Mouse (Mus musculus) frontal cortex, postnatal 25 days (tissue): Measurements from ENCODE around the gene Gm42674.

ENCODE experiments used
- DNase-seq, 2 experiments: peaks; one replicate each; pipeline ENCODE4 v3.0.0; 2022; ENCODE audit warnings: low spot score in 2 of 2

Gm42674 gene

DNA sequence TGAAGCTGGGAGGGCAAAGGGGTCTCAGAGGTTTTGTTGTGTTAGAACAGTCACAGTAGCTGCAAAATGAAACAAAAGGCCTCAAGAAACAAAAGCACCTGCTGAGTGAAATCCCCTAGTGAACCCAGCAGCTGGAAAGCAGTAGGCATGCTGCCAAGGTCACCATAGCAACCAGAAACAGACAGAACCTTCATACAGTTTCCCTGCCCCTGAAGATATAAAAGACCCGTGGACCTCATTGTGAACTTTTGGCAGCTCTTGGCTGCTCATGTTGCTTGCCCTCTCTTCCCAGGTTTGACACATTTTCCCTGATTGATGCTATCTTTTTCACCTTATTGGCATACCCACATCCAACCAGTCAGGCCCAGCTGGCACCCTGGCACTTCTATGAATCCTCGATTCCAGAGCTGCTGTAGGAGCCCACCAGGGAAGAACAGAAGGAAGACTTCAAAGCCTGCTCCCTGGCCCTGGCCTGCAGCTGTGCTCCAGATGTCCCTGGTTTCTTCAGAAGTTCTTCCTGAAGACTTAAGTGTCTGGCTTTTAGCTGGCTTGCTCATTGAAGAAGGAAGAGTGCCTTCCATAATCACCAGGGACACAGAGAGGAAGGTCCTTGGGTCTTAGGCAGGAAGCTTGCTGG is 21.8 kb downstream of the Gm42674 start:
- no peak for DNase-seq

DNA sequence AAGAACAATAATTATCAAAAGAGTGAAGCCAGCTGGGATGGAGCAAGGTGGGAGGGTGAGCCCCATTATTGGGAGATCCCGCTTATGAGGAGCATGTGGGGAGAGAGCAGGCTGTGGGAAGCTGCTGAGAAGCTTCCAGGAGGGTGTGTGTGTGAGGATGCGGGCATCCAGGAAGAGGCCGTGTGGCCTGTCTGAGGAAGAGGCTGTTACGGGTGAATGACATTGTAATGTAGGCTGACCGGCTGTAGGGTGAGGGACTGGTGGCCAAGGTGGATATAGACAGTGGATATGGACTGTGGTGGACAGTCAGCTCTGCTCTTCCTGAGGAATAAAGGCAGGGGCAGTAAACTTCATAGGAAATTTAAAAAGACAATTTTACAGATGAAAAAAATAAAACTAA is 23.8 kb downstream of the Gm42674 start:
- no peak for DNase-seq

DNA sequence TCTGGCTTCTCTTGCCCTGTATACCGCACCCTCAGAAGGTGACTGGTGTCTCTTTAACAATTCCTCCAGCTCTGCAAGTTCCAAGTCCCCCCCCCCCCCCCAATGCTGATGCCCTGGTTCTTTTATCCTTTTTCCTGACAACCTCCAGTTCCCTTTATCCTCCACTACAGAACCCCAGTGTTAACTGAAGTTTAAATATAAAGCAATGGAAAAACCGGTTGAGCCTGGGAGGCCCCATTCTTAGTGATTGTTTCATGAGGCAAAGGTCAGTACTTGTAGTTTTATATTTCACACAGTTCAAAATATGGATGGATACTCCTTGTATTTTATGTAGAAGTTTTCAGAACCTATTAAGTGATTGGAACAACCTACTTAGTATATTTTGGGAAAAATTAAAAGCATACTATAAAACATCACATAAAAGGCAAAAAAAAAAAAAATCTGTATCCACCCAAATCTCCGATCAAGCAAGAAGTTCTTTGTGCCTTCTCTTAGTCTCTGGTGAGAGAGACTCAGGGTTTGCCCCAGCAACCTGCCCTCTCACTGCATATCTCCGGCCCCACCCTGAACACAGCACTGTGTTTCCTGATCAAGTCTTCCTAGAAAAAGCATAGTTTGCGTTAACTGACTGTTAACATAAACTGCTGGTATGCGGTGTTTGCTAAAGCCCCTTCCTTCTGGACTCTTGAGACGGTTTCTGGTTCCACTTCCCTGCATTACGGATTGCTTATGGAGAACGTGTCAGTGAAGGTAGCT is 24.7 kb downstream of the Gm42674 start:
- DNase-seq: no peak

DNA sequence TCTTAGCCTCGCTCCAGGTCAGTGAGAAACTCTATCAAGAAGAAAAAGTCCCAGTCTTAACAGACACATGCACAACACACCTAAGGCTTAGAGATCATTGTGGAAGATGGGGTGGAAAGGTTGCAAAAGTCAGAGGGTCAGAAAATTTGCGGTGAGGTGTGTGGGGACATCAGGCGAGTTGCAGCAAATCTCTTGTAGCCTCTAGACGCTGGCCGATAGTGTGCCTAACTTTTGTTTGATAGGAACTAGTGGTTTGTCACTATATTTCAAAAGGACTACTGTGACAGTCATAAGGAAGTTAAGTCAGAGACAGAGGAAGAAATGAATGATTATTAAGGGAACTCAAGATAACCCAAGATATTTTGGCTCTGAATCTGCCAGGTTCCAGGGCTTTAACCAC is 25.7 kb downstream of the Gm42674 start:
- DNase-seq: no peak

DNA sequence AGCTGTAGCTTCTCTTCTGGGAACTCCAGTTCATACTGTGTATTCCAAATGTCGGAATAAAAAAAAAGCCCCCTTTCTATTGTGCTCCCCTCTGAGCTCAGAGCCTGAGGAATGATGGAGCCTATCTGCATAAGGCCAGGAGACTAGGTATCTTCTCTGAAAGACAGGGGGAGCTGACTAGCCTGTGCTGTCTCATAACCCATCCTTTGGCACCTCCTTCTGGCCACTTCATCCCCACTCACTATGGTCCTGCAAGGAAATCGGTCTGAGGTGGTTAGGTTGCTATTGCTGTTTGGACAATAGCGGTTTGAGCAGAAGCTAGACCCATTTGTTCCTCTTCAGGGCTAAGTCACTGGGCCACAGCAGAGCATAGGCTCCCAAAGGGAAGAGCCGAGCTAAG is 26.1 kb downstream of the Gm42674 start:
- DNase-seq: no peak

DNA sequence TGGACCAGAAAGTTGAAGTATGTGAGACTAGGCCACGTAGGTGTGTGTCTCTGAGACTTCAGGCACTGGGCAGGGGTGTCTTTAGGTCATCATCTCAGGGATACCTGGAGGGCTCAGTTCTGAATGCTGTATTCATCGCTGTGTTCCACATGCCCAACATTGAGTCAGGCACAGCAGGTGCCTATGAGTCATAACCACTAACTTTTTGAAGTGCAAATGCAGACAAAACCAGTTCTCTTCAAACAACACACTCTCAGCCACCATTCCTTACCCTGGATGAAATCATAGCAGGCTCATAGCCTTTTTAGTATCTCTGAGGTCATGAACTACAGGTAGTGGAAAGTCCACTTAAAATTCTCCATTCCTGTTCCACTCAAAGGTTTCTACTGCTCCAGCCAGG is 27.6 kb downstream of the Gm42674 start:
- DNase-seq: no peak

DNA sequence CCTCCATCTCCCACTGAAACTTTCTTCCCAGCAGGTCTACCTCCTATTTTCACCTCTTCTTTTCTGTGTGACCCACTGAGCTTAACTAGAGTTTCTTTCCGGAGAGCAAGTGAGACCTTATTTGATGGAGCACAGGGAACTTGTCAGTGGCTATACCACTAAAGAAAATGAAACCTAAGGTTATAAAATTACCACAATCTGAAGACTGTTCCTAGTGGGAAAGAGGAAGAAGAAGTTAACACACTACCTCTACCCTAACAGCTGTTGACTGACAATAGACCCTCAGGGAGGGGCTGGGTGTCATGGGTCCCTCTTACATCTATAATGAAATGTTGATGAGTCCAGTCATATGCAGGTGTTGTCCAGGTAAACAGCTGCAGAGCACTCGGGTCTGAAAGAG is 30.3 kb downstream of the Gm42674 start:
- DNase-seq: no peak

DNA sequence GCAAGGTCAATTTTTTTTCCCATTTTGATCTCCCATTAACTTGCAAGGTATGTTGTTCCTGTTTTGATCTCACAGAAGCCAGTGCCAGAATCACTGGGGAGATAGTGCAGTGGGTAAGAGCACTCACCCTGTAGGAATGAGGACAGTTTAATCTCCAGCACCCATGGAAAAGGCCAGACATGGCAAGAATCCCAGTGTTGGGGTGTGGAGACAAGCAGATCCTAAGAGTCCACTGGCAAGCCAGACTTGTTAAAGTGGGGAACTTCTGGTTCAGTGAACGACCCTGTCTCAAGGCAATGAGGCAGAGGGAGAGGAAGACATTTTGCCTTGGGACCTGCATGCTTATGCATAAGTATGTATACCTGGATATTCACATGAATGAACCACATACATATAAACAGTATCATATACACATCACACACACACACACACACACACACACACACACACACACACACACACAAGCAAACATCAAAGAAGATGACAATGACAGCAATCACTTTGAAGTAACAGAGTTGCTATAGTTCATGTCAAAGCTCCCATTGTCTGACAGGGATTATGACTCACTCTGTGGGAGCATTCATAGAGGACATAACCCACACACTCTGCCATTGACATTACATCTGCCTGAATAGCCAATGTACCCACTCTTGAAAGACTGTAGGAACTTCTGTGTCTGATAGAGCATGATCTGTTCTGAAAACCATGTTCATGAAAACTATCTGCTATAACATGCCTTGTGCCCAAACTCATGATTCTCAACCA is 37.0 kb downstream of the Gm42674 start:
- no peak for DNase-seq

DNA sequence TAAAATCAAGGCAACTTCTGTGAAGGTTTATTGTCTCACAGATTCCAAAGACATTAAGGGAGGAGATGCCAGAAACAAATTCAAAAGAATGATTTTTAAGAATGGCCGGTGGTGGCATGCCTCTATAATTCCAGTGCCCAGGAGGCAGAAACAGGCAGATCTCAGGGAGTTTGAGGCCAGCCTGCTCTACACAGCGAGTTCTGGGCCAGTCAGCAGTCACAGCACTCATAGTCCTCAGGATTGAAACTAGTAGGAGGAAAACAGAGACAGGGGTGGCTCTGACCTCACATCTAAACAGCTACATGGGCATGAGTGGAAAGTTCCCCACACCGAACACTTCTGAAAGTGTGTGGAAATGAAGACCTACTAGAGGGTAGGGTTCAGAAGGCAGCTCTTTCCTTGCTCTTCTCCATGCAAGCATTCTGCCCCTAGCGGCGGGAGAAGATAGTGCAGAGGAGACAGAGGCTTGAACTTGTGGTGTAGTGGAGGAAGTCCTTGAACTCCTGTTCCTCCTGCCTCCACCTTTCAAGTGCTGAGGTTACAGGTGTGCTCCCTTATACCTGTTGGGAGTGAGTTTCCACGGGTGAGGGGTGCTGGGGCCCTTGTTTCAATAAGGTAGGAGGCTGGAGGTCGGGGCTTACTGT is 37.9 kb downstream of the Gm42674 start:
- no peak for DNase-seq

DNA sequence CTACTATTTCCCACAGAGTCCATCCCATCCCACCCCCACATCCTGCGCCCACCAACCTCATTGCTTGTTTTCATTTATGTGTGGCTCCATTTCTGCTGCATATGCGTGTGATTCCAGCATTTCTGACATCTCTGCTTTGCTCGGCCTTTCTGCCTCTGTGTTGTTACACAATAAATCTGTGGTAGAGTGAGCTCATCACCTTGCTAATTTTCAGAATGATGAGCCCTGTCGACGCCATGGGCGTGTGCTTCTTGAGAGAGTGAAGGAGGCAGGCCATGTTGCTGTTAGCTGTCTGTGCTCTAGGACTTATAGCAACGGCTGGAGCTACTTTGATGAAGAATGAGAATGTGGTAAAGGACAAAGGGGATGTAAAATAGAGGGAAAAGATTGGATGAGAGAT is 39.3 kb downstream of the Gm42674 start:
- no peak for DNase-seq

DNA sequence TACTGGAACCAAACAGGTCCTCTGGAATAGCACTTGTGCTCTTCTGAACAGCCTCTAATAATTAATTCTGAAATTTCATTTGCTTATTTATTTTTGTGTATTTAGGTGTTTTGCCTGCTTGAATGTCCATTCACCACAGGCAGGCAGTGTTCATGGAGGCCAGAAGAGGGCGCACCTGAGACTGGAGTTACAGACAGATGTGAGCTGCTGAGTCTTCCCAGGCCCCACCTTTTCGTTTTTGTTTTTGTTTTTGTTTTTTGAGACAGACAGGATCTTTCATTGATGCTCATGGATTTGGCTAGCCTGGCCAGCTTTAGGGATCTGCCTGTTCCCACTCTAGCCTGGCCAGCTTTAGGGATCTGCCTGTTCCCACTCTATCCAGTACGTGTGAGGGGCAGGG is 42.5 kb downstream of the Gm42674 start:
- DNase-seq: peak in 1 of 2 experiments; percentile 26

DNA sequence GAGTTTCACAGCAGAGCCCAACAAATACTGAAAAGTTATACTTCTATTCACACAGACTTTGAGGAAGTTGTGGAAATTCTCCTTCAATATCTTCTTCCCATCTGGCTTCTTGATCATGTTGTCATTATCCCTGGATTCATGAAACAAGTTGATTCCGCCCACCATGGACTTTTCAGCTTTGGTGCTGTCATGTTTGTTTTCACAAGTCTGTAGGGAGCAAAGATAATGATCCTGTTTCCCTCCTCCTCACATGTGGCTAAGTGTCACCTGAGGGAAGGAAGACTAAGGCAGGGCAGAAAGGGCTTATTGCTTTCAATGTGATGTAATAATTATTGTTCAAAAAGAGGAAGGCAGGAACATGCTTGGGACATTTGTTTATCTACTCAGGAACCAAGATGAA is 45.6 kb downstream of the Gm42674 start:
- no peak for DNase-seq

DNA sequence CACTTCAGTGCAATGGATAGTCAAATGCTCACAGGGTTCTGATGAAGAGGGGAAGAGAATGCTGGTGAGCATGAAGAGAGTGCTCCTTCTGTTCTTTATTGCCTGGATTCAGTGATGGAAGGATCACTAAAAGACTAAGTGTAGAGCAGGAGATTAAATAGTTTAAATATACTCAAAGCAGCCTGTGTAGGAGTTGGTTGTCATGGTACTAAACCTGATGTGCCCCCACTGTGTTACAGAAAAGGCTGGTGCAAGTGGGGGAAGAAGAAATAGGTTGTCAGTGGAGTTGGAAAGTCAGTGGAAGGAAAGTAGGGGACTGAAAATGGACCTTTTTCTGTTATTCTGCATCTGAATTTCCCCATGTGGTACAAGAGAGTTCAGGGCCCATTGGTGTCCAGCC is 47.3 kb downstream of the Gm42674 start:
- DNase-seq: no peak

DNA sequence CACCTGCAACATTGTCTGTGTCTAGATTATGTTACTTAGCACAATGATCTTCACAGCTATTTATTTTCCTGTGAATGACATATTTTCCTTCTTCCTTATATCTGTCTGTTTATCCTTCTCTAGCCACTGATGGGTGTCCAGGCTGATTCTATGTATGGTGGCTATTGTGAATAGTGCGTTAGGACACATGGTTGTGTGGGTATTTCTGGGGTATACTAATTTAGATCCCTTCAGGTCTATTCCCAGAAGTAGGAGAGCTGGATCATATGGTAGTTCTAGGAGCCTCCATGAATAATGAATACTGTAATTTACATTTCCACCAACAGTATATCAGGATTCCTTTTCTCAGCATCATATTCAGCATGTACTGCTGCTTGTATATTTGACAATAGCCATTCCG is 48.1 kb downstream of the Gm42674 start:
- no peak for DNase-seq

DNA sequence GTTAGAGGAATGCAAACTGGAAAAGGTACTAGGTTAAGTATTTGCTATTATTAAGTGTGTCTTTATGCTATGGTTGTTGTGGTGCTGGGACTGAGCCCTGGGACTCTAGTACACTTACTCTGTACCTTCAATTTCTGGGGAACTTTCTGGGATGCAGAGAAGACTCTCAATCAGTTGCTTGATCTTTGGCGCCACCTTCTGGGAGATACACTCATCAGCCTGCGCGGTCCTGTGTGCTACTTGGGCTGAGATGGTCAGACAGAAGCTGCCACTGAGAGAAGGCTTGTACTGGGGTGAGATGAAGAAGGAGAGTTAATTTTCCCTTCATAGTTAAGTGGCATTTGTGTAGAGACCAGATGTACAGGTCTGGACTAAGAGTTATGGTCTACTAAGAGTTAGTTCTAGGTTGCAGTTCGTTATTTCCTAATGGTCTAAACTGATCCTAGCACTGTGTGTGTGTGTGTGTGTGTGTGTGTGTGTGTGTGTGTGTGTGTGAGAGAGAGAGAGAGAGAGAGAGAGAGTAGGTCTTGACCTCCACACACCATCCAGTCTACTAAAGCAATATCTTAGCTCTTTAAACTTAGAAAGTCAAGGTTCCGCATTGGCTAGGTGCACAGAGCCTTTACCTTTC is 51.3 kb downstream of the Gm42674 start:
- DNase-seq: peak; percentile 77 to 78

DNA sequence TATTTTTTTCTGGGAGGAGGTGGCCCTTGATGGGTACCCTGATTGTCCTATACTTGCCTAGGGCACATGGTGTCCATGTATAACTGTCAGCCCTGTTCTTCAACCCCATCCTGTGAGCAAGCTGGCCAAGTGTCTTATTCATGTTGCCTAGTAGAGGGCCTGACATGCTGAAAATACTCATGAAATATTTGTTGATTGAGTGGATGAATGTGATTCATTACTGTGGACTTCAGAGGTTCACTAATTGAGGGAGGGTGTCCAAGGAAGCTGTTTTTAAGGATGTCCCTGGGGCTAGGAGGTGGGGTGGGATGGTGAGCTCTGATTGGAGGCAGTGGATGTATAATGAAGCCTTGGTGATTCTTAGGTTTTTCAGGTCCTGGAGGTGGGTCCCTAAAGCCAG is 52.0 kb downstream of the Gm42674 start, which contains the start of gene S100a7a:
Gene S100a7a (plus strand): TSS at position 301 of the 400 bp plus-strand sequence.
- no peak for DNase-seq
